Mouse (Mus musculus) v-Abl transformed pro-B cells (cell line): Measurements from ENCODE around the gene Dnlz.

Experiments
- in situ Hi-C, 2 experiments: fragments of 400-800 bp; cut with MboI; formaldehyde crosslinking; loops; one replicate each; pipeline ENCODE4 v1.15.1; 2025; ENCODE audit not compliant: unreplicated experiment in 2 of 2

Gene Dnlz

DNA sequence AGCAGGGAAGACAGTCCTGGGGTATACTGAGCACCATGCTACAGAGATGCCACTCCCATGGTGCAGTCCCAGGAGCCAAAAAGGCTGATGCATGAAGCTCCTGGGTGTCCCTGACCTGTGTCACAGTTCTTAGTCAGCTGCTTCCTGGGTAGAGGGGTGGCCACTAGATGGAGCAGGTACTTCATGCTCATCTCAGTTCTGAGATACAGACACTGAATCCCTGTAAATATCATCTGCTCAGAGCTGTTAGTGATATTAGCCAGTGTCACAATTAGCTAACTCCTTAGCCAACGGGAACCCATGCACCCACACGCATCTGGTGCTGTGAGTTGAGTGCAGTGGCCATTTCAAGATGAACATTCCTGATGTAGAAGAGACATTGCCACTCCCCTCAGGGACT lies 27.0 kb downstream of the Dnlz start:
- in situ Hi-C loops: loop anchor here in 1 of 2 experiments (25.0 kb wide), 1 partner anchor 587 kb away; the partner anchor contains the start of genes Med22, Rpl7a, Surf1 and Surf2

DNA sequence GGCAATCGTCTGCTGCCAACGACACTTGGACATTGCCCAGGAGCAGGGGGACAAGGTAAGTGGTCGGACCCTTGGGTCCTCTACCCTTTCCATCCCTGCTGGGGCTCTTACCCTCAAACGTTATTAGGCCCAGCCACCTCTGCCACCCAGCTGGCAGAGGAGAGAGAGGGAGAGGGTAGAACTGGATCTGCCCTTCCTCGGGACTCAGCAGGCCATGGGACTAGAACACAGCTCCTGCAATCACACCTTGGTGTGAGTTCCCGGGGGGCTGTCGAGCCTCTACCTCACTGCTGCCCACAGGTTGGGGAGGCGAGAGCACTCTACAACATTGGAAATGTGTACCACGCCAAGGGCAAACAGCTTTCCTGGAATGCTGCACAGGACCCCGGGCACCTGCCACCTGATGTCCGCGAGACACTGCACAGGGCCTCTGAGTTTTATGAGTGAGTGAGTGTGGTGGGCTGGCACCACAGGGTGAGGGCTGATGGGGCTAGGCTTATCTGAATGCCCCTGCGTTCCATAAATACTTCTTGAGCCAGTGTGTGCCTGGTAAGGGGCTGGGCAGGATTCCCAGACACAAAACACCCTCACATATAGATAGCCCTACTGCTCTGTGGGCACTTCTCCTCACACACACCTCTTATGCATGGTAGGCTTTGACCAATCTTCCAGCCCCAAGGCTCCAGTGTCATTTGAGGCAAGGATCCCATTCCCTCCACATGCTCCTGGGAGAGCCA lies 28.2 kb downstream of the Dnlz start:
- in situ Hi-C loops: loop anchor here in 1 of 2 experiments (25.0 kb wide), 1 partner anchor 589 kb away; the partner anchor contains the start of genes Med22, Rpl7a, Surf1 and Surf2

DNA sequence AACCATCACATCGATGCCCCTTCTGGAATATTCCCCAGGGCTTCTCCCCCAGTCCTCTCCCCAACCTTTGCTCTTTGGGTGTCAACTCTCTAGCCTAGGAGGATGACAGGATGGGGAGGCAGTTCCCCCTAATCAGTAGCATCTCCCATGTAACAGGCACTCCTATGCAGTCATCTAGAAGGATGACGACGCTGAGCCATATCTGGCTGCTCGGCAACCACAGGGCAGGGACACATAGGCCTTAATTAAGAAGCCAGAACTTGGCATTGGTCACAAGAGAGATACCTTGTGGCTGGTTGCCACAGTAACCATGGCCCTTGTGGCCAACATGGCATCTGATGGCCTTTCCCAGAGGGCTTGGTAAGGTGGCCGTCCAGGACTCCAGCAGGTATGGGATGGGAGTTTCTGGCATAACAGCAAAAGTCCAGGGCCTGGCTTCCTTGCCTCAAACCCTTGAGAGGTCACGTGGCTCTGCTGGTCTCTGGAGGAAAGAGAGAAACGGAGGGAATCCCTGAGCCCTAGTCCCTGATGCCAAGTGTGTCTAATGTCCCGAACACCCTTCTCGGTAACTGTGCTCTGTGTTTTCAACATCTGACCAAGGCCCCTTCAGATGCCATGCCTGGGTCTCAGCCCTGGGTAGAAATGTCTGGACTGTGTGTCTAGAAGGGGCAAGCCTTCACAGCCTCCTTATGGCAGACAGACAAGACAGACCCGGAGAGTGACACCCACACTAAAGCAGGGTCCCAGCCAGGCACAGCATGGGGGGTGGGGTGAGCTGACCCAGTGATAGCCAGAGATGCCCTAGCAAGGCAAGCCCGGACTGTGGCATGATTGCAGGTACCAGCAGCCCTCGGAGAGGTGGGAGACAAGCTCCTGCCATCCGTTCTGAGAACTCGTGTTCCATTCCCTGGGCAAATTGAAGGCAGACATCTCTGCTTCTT lies 31.4 kb downstream of the Dnlz start:
- in situ Hi-C loops: loop anchor here in 1 of 2 experiments (25.0 kb wide), 1 partner anchor 592 kb away; the partner anchor contains the start of genes Med22, Rpl7a, Surf1 and Surf2

DNA sequence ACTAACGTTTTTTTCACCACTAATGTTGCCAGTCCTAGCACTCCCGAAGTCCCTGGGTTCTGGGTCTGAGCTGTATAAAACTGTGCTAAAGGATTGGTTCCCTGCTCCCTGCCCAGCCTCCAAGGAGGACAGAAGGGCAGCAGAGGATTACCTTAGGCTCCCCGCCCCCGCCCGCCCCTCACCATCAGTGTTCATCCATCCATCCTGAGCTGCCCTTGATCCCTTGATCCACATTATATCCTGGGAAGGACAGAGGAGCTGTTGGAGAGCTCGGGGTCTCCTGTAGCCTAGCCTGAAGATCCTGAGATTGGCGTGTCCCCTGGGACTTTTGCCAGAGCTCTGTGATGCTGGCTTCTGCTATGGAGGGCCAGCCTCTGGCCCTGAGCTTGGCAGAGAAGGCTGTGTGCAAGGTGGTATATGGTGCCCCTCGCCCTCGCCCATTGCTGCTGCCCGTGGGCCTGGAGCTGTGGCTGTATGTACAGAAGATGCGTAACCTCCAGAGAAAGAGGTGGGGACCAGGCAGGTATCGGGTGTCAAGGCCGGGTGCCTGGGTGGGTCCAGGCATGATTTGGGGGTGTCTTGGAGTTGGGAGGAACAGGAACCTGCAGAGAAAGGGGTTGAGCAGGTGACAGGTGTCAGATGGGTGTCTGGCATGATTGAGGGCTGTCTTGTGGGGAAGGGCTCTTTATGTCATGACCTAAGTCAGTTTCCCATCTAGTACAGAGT lies 32.2 kb downstream of the Dnlz start:
- in situ Hi-C loops: loop anchor here (10.0 to 25.0 kb wide), 2 partner anchors 125 to 593 kb away; partner anchors contain the start of genes Sec16a (in 2 of the 2), Med22 (in 1 of the 2), Rpl7a (in 1 of the 2) and Surf1 (in 1 of the 2)

DNA sequence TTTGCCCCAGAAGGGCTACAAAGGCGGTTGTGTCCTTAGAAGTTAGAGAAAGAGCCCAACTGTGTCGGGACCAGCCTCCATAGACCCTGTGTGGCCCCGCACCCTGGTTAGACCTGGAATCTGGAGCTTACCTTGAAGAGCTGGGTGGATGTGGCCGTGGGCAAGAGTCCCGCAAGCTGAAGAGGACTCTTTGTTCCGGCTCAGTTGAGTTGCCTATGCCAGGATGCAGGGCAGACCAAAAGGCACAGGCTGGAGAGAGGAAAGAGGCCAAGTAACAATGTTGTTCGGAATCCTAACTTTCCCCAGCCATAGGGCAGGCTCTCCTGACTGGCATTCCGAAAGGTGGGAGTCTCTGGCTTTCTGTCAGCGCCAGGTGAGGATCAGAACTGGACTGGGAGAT lies 32.8 kb downstream of the Dnlz start:
- in situ Hi-C loops: loop anchor here (10.0 to 25.0 kb wide), 2 partner anchors 126 to 593 kb away; partner anchors contain the start of genes Sec16a (in 2 of the 2), Med22 (in 1 of the 2), Rpl7a (in 1 of the 2) and Surf1 (in 1 of the 2)

DNA sequence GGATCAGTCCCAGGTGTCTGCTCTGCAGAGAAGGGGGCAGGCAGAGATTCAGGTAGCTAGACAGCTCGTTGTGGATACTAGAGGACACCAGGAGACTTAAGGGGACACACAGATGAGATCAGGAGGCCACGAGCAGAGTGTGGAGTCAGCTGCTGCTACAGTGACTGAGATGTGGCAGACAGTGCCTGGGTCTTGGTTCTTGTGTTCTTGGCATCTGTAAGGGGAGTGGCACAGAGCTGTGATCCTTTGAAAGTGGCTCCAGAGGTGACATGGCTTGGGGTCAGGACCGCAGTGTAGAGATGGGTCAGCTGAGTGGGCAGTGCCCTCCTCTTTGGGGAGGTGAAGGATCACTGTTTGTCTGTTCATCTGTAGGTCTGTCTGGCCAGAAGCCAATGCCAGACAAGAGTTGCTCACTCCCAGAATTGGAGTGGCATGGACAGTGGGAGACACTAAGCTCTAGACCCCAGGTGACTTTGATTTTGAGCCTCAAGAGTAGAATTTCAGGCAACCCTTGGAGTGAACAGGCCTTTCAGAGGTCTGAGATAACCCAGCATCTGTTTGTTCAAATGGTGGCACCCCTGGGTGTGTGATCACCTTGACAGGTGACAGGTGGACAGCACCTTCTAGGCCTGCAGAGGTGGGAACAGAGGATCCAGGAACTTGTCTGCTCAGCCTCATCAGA lies 33.8 kb downstream of the Dnlz start:
- in situ Hi-C loops: loop anchor here (10.0 to 25.0 kb wide), 2 partner anchors 127 to 594 kb away; partner anchors contain the start of genes Sec16a (in 2 of the 2), Med22 (in 1 of the 2), Rpl7a (in 1 of the 2) and Surf1 (in 1 of the 2)

DNA sequence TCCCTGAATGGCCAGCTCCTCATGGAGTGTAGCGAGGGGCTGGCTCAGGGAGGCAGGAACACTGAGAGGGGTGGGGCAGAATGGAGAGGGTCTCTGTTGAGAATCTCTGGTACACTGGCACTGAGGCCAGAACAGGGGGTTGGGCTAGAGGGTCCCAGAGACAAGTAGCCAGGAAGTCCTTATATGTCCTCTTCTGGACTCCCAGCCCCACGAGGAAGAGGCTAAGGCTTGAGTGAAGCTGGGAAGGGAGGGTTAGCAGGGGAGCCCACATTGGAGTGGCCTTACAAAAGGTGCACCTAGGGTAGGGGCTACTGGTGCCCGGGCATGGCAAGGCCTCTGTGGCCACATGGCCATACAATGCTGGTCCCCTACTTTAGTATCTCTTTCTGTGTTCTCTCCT lies 34.5 kb downstream of the Dnlz start:
- in situ Hi-C loops: loop anchor here (10.0 to 25.0 kb wide), 2 partner anchors 127 to 595 kb away; partner anchors contain the start of genes Sec16a (in 2 of the 2), Med22 (in 1 of the 2), Rpl7a (in 1 of the 2) and Surf1 (in 1 of the 2)

DNA sequence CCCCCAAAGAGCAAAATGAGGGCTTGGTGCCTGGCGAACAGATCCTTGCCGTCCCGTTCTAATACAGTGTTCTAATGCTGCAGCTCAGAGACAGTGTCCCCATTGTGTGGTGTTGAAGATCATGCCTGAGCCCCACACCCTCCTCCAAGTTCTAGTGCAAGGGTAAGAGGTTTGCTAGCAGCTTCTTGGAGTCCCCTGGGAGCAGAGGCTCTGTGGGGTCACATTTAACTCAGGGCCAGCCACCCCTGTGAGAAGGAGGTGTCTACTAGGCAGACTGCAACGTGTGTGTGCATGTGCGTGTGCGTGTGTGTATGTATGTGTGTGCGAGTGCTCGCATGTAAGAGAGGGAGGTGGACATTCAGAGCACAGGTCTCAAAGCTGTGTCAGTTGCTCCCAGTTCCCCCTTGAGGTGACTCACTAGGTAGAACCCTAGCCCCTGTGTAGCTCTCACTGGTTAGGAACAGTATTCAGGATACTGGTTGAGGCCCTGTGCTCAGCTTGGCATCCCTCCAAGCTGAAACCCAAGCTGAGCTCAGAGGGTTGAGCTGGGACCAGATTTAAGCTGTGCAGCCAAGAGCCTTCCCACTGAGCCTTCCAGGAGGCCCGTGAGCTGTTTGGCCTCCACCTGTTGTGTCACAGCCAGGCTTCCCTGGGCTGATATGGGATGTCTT lies 35.2 kb downstream of the Dnlz start:
- in situ Hi-C loops: loop anchor here (10.0 to 25.0 kb wide), 2 partner anchors 128 to 596 kb away; partner anchors contain the start of genes Sec16a (in 2 of the 2), Med22 (in 1 of the 2), Rpl7a (in 1 of the 2) and Surf1 (in 1 of the 2)

DNA sequence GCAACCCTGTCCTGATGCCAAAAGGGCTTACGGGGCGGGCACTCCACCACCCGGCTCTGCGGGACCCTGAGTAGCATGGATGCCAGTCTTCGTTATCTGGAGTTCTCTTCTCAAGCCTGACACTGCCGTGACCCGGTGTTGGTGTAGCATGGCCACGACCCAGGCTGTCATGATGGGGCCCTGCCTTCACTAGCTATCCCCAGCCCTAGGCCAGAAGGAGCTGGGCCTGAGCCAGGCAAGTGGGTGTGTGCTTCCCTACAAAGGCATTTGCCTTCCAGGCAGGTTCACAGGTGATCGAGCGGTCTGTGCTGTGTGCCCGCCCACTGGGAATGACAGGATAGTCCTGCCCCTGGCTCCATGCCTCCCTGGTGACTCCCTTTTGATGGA lies 36.0 kb downstream of the Dnlz start:
- in situ Hi-C loops: loop anchor here (10.0 to 25.0 kb wide), 2 partner anchors 129 to 596 kb away; partner anchors contain the start of genes Sec16a (in 2 of the 2), Med22 (in 1 of the 2), Rpl7a (in 1 of the 2) and Surf1 (in 1 of the 2)

DNA sequence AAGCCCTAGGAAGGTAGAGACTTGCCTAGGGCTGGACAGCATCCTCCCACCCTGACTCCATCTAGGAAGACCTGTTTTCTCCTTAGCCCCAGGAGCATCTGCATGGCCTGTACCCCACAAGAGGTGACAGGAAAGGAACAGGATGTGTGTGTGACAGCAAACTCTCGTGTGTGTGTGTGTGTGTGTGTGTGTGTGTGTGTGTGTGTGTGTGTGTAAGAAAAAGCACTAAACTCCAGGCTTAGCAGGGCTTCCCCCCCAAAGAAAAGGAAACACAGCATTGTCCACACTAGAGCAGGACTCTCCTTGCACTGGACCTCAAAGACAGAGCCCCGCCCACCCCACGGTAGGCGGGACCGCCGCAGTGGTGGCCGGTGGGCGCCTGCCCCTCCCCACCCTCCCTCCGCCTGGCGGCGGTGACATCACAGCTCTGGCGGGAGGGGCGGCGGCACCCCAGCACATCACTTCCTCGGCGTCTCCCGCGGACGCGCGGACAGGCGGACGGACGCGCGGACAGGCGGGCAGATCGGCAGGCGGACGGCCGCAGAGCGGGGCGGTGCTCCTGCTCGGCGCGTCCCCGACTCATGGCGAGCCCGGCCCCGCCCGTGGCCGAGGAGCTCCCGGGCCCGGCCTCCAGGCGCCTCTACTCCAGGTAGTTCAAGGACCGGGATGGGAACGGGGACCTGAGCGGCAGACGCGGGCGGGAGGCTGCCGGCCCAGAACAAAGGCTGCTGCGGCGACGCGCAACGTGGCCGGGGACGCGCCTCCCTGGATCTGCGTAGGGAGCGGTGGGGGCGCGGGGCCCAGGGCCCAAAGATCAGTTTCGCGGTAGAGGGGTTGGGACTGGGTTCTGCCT lies 36.6 kb downstream of the Dnlz start, which contains the start of gene Gpsm1:
Gpsm1 (plus strand) TSS at position 444 of the 853 bp plus-strand sequence.
- in situ Hi-C loops: loop anchor here (10.0 to 25.0 kb wide), 2 partner anchors 130 to 597 kb away; partner anchors contain the start of genes Sec16a (in 2 of the 2), Med22 (in 1 of the 2), Rpl7a (in 1 of the 2) and Surf1 (in 1 of the 2)

DNA sequence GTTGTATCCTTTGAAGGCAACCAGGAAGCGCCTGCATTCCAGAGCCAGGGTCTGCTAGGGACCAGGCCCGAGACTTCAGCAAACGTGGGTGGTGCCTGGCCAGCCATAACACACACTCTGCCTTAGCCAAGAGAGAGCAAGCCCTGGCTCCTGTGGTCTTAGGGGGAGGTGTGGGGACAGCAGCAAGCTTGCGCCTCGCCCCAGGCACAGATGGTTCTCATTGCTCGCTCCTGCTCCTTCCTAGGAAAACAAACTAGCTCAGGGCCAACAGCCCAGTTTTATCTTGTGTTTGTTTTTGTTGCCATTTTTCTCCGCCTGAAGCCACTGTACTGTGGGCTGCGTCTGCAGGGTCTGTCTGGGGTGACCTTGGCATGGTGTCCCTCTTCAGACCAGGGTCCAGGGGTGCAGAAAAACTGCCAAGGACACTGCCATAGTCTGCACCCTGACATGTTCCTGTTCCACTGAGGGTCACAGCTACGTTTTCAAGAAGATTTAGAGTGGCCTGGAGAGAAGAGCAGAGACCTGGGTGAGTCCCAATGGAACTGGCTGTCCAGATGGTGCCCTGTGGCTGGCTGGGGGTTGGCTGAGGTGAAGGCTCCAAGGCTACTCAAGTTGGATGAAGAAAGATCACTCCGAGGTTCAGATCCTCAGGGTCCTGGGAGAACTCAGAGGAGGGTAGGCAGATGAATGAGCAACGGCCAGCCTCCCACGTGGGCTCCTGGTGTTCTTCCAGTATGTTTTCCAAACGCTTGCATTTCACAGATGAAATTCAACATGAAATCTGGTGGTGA lies 37.4 kb downstream of the Dnlz start:
- in situ Hi-C loops: loop anchor here (10.0 to 25.0 kb wide), 2 partner anchors 130 to 598 kb away; partner anchors contain the start of genes Sec16a (in 2 of the 2), Med22 (in 1 of the 2), Rpl7a (in 1 of the 2) and Surf1 (in 1 of the 2)

DNA sequence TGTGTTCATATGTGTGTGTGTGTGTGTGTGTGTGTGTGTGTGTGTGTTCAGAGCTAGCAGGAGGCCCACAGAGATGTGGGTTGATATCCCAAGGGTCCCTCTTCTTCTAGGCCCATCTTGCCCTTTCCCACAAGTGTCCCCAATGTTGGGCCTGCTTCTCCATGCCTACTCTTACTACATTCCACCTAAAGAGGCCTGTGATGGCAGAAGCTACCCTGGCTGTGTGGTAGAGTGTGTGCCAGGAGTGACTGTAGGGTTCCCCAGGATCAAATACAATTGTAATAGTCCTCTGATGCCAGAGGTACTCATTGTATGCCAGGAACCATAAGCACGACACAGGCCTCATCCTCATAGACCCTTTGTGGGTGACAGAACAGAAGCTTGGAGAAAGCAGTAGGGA lies 38.5 kb downstream of the Dnlz start:
- in situ Hi-C loops: loop anchor here (10.0 to 25.0 kb wide), 2 partner anchors 131 to 599 kb away; partner anchors contain the start of genes Sec16a (in 2 of the 2), Med22 (in 1 of the 2), Rpl7a (in 1 of the 2) and Surf1 (in 1 of the 2)

DNA sequence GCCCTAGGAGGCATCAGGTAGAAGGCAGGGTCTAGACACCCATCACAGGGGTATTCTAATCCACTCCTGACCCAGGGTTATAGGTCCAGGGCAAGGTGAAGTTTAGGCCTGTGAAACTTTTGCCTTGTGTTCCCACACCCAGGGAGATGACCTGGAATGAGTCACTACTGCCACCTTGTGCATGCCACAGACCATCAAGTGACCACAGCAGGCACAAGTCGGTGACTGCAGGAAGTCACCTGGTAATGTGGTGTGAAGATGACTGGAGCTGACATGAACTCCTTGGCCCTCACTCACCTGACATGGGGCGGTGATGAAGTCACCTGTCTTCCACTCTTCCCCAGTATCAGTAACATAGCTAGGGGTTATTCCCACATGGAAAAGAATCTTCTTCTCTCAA lies 39.1 kb downstream of the Dnlz start:
- in situ Hi-C loops: loop anchor here (10.0 to 25.0 kb wide), 2 partner anchors 132 to 599 kb away; partner anchors contain the start of genes Sec16a (in 2 of the 2), Med22 (in 1 of the 2), Rpl7a (in 1 of the 2) and Surf1 (in 1 of the 2)

DNA sequence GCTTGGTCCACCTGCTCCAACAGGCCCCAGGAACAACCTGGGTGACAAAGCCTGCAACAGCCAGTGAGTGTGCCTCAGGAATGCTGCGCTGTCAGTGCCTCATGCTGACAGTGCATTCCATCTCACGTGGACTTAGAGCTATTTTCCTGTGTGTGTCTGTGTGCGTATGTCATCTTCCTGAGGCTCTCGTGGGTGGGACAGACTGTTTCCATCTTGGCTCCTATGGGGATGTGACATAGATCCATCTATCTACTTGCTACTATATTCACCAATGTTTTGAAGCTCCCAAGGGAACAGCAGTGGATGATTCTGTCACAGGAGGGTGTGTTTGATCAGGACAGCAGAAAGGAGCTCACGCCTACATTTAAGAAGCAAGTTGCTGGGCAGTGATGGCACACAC lies 40.0 kb downstream of the Dnlz start:
- in situ Hi-C loops: loop anchor here (10.0 to 25.0 kb wide), 2 partner anchors 133 to 600 kb away; partner anchors contain the start of genes Sec16a (in 2 of the 2), Med22 (in 1 of the 2), Rpl7a (in 1 of the 2) and Surf1 (in 1 of the 2)

DNA sequence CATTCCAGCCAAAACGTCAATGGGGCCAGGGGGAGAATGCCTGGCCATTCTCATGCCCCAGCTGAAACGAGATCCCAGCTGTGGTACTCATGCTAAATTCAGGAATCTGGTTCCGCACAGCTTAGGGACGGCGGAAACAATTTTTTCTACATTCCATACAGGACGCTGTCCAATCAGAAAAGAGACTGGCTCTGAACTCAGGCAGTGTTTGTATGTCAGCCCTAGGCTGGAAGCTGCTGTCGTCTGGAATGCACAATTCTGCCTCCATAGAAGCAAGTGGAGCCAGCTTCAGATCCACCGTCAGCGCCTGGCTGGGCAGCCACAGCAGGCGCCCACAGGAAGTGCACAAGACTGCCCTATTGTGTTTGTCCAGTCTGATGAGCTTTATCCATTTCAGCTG lies 42.2 kb downstream of the Dnlz start:
- in situ Hi-C loops: loop anchor here (10.0 to 25.0 kb wide), 3 partner anchors 135 to 603 kb away; partner anchors contain the start of genes Sec16a (in 2 of the 2), Med22 (in 1 of the 2), Rpl7a (in 1 of the 2) and Surf1 (in 1 of the 2)
